Mouse (Mus musculus) ES-E14 (cell line): Measurements from ENCODE around the gene Sema3b. TPM values are rescaled to one million over a fixed set of nuclear protein-coding genes. Genes with fewer than 3 reads are reported as not detected.

Experiments
- DNase-seq: peaks from one replicate; pipeline ENCODE4 v3.0.0-alpha.2; 2013; ENCODE audit warnings: low read depth, low spot score
- H3K27ac ChIP-seq: 2 replicates; pipeline ENCODE4 v1.5.1; 2012; ENCODE audit warnings: low read depth, mild to moderate bottlenecking, low read length, moderate library complexity, mixed read lengths; ENCODE audit not compliant: poor library complexity, insufficient read depth, severe bottlenecking
- H3K36me3 ChIP-seq: 2 replicates; pipeline ENCODE4 v1.6.1; 2012; ENCODE audit warnings: mild to moderate bottlenecking, low read length, moderate library complexity, mixed read lengths; ENCODE audit not compliant: control insufficient read depth, poor library complexity, insufficient read depth, severe bottlenecking
- H3K4me1 ChIP-seq, 2 experiments: fragments of 150-350 bp in 1 of 2; sonication (generic) in 1 of 2; 2 replicates each; pipeline ENCODE4 v1.6.1; 2012; ENCODE audit warnings: low read length in 2 of 2, mild to moderate bottlenecking in 1 of 2, mixed read lengths in 1 of 2; ENCODE audit not compliant: control insufficient read depth in 2 of 2, insufficient read depth in 2 of 2, poor library complexity in 1 of 2
- H3K4me3 ChIP-seq, 2 experiments: fragments of 150-350 bp in 1 of 2; sonication (generic) in 1 of 2; 2 replicates each; pipeline ENCODE4 v1.5.1; 2012; ENCODE audit warnings: low read length in 2 of 2, low read depth in 1 of 2, mild to moderate bottlenecking in 1 of 2, mixed read lengths in 1 of 2; ENCODE audit not compliant: insufficient read depth in 1 of 2, poor library complexity in 1 of 2, severe bottlenecking in 1 of 2
- H3K9ac ChIP-seq: 2 replicates; pipeline ENCODE4 v1.6.1; 2012; ENCODE audit warnings: low read depth, mild to moderate bottlenecking, low read length, mixed read lengths; ENCODE audit not compliant: poor library complexity, insufficient read depth, severe bottlenecking
- H3K9me3 ChIP-seq: fragments of 150-350 bp; sonication (generic); 2 replicates; pipeline ENCODE4 v1.6.1; 2012; ENCODE audit warnings: low read depth, mild to moderate bottlenecking, low read length; ENCODE audit not compliant: control insufficient read depth, insufficient read depth
- CHD2 ChIP-seq: IDR thresholded peaks from 2 replicates; pipeline ENCODE4 v1.6.1; 2014; ENCODE audit warnings: mild to moderate bottlenecking, low read depth, low read length, inconsistent platforms
- HCFC1 ChIP-seq: IDR thresholded peaks from 2 replicates; pipeline ENCODE4 v1.6.1; 2012; ENCODE audit warnings: low read length, inconsistent platforms, borderline replicate concordance; ENCODE audit not compliant: insufficient read depth
- MAFK ChIP-seq: IDR thresholded peaks from 2 replicates; pipeline ENCODE4 v1.6.1; 2014; ENCODE audit warnings: mild to moderate bottlenecking, low read depth, low read length, inconsistent platforms; ENCODE audit not compliant: insufficient read depth
- ZC3H11A ChIP-seq: IDR thresholded peaks from 2 replicates; pipeline ENCODE4 v1.6.1; 2012; ENCODE audit warnings: low read depth, mild to moderate bottlenecking, inconsistent platforms, low read length, borderline replicate concordance
- ZNF384 ChIP-seq: IDR thresholded peaks from 2 replicates; pipeline ENCODE4 v1.6.1; 2012; ENCODE audit warnings: low read depth, low read length, inconsistent platforms
- in situ Hi-C, 2 experiments: fragments of 600-800 bp; cut with MboI; formaldehyde crosslinking; loops; one replicate each; pipeline ENCODE4 v1.15.1; 2025; ENCODE audit warnings: low sequenced_read_pairs in 2 of 2, inconsistent platforms in 1 of 2; ENCODE audit not compliant: unreplicated experiment in 2 of 2
- total RNA-seq: library from RNA; depleted of rRNA; stranded (reverse); fragments of 300-350 nt; gene quantifications from 2 replicates; pipeline ENCODE4 v1.2.3, GENCODE M21; 2012

Sema3b gene
- total RNA-seq, 1 experiment, result 7.4 TPM

DNA sequence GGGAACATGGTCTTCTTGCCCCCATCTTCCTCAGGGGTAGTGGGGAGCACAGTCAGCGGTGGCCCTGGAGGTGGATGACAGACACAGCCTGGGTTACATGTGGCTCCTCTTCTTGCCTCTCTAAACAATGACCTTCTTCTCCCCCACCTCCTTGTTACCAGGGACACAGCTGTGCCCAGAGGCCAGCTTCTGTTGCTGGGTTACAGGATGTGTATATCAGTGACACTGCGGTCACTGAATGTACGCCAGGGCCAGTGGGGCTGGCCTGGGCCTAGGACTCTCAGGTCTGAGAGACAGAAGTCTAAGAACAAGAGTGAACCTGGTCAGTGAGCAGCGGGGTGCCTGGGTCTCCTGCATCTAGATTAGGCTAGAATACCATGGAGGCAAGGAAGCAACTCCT is 6.0 kb upstream of the Sema3b start:
- peaks cover 1 to 18% of the 10 kb centered on the region in 2 experiments; a peak in 3 of 4 replicates for H3K4me1 ChIP-seq
- no peaks in the 10 kb centered on the region for H3K9me3 ChIP-seq
- H3K27ac ChIP-seq, result no peak overlapping the region
- no peak overlapping the region for H3K9ac ChIP-seq
- H3K36me3 ChIP-seq, result peaks cover 48% of the 10 kb centered on the region
- DNase-seq, result no peak
- TF ChIP-seq MAFK (no peak), CHD2 (no peak), ZNF384 (no peak), ZC3H11A (no peak), HCFC1 (no peak)
- in situ Hi-C loops, result no loop called here
- H3K4me3 ChIP-seq, result no peak overlapping the region

DNA sequence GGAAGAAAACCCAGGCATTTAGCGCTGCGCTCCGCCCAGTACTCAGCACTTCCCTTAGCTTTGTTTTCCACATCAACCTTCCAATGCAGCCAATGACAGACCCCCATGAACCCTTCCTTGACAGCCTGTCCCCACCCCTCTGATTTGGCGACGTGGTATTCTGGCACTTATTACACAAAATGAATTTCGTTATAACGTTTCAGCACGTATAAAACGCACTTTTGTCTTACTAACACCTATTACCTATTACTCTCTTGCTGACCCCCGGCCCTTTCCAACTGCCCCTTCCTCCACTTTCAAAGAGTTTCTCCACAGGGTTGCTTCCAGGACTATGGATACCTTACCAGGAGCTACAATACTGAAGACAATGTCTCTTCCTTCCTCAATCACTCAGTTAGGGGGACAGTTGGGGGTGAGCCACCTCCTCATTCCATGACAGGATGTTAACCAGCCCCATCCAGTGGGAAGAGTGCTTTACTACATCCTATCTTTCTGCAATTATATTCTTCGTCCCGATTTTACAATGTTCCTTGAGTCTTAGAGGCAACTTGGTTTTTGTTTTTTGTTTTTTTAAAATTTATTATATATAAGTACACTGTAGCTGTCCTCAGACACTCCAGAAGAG is 4.0 kb upstream of the Sema3b start:
- Histone ChIP-seq H3K9ac (no peak overlapping the region), H3K36me3 (peaks cover 29% of the 10 kb centered on the region), H3K4me3 (0 out of 4 replicates have a peak overlapping the region, but pooled peaks of 1 of the 2 experiments have one; percentile 15), H3K9me3 (no peaks in the 10 kb centered on the region), H3K27ac (no peak overlapping the region; the same call in 1 of the 2 replicates), H3K4me1 (peaks cover 1 to 32% of the 10 kb centered on the region in 2 experiments; a peak in 3 of 4 replicates)
- in situ Hi-C loops, result no loop called here
- no peak for TF ChIP-seq MAFK
- no peak for DNase-seq

DNA sequence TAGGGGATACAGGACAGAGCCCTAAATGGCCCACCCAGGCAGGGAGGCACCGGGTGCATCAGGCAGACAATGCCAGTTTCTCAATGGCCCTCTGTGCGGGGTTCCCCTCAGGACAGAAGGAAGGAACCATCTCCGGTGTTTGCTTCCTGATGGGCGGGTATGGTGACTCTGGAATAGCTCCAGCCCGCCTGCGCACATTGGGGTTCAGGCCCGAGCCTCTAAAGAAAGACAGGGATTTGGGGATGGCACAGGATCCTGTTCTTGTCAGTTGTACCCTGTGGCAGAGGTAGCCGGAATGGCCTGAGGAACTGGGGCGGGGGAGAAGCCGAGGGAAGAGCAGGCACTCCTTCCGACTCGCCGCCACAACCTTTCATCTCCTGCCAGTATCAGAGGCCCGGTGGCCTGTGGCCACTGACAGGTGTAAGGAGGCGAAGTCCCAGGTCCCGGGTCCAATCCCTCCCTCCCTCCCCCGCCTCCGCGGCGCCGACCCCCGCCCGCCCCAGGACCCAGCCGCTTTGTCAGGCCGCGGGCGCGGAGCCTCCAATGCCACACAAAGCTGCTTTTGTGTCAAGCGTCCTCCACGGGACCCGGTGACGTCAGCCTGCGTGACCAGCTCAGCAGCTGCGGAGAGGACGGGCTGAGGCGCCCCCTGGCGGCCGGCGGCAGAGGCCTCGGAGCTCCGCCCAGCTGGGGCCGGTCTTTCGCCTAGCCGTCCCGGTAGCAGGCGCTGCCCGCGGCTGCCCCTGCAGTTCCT is 3.3 kb upstream of the Sema3b start:
- H3K27ac ChIP-seq, result no peak overlapping the region
- peak; percentile 87 for DNase-seq
- peak overlapping the region; percentile 65 for H3K9ac ChIP-seq
- in situ Hi-C loops, result no loop called here
- 0 out of 2 replicates have a peak, but pooled peaks have one; percentile 20 for TF ChIP-seq MAFK
- TF ChIP-seq ZNF384, result no peak
- TF ChIP-seq ZC3H11A, result no peak
- peaks cover 26% of the 10 kb centered on the region for H3K36me3 ChIP-seq
- H3K4me1 ChIP-seq, result peaks cover 2 to 32% of the 10 kb centered on the region in 2 experiments; a peak in 3 of 4 replicates
- H3K9me3 ChIP-seq, result no peaks in the 10 kb centered on the region
- peak overlapping the region; percentile 51 to 59 for H3K4me3 ChIP-seq

DNA sequence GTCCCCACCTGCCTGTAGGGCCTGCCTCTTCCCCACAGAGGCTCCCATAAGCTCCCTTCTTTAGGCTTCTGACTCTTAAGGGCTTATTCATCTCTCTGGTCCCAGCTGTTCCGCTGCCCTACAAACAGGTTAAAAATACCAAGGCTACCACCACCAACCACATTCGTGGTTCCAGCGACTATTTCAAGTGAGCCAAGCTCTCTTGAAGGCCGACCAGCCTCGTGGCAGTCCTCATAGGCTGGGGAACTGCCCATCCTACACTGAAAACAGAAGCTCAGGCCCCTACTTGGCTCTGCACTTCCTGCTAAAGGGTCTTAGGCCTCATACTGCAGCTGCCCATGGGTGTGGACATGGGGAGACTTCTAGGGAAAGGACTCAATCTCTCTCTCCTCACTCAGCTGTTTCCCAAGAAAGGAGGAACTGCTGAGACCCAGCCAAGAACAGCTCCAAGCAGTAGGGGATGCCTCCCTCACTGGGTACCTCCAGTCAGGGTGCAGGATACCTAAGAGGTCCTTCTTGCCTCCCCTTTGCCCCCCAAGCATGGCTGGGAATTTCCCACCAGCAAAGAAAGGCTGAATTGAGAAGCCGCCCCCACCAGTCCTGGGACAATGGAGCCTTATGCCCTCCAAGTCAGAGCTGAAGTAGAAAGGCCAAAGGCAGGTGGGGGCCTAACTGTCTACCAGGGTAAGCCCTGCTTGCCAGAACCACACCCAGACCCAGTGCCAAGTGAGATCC is 2.6 kb upstream of the Sema3b start:
- H3K27ac ChIP-seq, result no peak overlapping the region
- TF ChIP-seq CHD2 (no peak), MAFK (no peak), ZC3H11A (no peak), ZNF384 (no peak), HCFC1 (no peak)
- in situ Hi-C loops, result no loop called here
- peaks cover 4 to 38% of the 10 kb centered on the region in 2 experiments; a peak in 3 of 4 replicates for H3K4me1 ChIP-seq
- 0 out of 2 replicates have a peak overlapping the region, but pooled peaks have one; percentile 65 for H3K9ac ChIP-seq
- H3K36me3 ChIP-seq, result peaks cover 21% of the 10 kb centered on the region
- H3K4me3 ChIP-seq, result peak overlapping the region; percentile 51 to 59; a peak in 2 of 4 replicates
- H3K9me3 ChIP-seq, result no peaks in the 10 kb centered on the region
- DNase-seq, result no peak
